Mouse (Mus musculus): ENCODE results near the gene Hoxb6.

Hoxb6 gene

DNA sequence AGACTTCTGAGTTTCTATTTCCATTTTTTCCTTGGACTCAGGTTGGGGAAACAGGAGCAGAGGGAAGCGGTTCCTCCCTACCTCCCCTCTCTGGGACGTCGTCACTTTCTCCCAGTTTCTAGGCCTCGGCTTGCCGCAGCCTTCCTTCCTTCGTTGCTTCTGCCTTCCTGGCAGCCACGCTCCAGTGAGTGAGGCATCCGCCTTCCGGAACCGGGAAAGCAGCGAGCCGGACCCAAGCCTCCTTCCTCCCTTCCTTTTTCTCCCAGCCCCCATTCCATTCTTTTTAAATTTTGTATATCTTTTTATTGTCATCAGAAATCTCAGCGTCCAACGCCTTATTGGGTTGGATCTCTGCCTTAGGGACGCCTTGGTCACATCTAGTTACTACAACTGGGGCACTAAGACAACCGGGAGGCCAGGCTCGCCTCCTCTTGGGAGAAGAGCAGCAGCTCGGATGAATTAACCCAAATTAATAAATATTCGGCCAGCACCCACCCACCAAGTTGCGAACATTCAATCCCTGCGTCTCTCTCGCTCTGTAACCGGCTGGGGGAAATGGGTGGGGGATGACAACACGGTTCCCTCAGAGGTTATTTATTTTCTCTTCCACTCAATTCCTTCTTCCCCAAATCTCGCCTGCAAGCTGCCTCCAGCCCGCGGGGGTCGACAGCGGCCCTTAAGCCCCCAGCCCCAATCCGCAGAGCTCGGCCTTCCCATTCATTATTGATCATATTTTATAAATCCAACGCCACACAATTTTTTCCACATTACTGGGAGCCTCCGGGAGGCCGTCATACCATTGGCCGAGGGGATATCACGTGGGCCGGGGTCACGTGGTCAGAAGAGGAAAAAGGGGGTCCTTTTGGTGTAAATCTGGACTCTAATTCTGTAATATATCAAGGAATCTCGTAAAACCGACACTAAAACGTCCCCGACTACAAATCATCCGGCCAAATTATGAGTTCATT is 6.2 kb upstream of the Hoxb6 start, which contains the start of gene Hoxb7:
Gene Hoxb7, plus strand, starts transcription at position 853 of the 968 bp plus-strand sequence.
- DNase-seq (ENCODE audit: low spot score in 2 of 2): no peak

DNA sequence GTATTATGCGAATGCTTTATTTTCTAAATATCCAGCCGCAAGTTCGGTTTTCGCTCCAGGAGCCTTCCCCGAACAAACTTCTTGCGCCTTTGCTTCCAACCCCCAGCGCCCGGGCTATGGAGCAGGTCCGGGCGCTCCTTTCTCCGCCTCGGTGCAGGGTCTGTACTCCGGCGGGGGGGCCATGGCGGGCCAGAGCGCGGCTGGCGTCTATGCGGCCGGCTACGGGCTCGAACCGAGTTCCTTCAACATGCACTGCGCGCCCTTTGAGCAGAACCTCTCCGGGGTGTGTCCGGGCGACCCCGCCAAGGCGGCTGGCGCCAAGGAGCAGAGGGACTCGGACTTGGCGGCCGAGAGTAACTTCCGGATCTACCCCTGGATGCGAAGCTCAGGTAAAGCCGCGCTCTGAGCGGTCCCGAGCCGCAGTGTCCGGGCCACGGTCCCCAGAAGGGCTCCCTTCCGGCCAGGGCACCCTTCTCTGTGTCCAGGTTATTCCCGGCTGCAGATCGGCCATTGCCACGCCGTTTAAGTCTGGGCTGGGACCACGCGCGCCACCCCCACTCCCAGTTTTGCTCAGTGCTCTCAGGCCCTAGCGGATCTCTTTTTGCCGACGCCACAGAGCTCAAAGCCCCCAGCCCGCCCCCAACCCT is 5.4 kb upstream of the Hoxb6 start:
- no peak for DNase-seq (ENCODE audit: low spot score in 2 of 2)

DNA sequence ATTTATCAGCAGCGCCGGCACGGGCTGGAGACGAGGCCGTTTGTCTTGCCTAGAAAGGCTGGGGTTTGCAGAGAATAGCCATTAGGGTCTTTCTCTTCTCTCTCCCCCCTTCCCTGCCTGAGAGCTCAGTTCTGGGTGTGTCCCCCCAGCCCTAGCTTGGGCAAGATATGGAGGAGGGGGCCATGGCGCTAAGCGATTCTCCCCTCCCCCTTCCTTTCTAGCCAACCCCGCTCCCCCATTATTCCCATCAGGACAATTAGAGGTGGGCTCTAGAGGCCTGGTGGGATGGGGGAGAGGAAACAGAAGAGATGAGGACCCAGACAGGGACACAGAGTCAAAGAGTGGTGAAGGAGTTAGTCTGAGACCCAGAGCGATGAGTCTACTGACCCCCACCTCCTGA is 4.9 kb upstream of the Hoxb6 start:
- DNase-seq (ENCODE audit: low spot score in 2 of 2): no peak

DNA sequence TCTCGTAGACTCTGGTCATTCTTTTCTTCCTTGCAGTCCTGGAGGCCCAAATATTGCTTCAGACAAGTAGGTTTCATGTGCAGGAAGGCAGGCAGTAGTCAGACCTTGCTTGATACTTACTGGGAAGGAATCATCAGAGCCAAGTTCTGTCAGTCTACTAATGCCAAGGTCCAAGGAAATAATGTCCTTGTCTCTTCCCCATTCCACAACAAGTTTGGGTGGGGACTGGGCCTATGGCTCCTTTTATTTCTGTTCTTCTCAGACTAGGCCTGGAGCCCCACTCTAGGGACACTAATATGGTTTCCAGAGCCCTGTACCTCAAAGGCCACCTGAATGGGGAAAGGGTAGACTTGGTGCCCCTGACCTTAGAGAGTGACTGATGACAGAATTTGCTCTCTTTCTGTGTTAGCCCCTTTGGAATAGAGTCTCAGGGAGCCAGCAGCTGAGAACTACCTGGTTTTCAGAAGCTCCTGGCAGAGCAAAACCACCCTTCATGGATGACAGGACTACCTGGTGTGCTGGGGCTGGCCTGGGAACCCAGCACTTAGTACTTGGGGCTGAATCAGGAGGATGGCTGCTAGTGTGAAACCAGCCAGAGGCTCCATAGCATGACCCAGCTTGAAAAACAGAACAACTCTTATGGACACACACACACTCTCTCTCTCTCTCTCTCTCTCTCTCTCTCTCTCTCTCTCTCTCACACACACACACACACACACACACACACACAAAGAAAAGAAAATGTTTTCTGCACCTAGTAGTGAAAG is 3.6 kb upstream of the Hoxb6 start:
- no peak for DNase-seq (ENCODE audit: low spot score in 2 of 2)

DNA sequence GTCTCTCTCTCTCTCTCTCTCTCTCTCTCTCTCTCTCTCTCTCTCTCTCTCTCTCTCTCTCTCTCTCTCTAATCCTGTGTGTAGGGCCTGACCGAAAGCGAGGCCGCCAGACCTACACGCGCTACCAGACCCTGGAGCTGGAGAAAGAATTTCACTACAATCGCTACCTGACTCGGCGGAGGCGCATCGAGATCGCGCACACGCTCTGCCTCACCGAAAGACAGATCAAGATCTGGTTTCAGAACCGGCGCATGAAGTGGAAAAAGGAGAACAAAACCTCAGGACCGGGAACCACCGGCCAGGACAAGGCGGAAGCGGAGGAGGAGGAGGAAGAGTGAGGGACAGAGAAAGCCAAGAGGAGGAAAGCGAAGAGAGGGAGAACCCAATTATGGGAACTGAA is 3.0 kb upstream of the Hoxb6 start:
- no peak for DNase-seq (ENCODE audit: low spot score in 2 of 2)

DNA sequence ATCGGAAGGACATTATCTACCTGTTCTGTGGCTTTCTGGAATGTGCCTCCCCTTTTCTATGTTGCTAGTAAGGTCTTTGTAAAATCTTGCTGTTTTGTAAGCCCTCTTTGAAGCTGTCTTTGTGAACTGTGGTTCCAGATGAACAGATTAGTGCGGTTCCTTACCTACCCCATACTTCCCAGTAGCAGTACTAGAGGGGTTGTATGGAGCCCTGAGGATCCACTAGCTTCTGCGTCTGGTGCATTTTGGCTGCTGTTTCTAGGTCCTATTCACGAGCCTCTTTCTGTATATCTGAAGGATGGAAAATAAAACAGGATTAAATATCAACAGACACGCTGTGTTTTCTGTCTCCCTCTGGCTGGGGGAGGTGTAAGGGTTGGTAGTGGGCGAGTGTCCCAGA is 2.4 kb upstream of the Hoxb6 start:
- DNase-seq (ENCODE audit: low spot score in 2 of 2): no peak

DNA sequence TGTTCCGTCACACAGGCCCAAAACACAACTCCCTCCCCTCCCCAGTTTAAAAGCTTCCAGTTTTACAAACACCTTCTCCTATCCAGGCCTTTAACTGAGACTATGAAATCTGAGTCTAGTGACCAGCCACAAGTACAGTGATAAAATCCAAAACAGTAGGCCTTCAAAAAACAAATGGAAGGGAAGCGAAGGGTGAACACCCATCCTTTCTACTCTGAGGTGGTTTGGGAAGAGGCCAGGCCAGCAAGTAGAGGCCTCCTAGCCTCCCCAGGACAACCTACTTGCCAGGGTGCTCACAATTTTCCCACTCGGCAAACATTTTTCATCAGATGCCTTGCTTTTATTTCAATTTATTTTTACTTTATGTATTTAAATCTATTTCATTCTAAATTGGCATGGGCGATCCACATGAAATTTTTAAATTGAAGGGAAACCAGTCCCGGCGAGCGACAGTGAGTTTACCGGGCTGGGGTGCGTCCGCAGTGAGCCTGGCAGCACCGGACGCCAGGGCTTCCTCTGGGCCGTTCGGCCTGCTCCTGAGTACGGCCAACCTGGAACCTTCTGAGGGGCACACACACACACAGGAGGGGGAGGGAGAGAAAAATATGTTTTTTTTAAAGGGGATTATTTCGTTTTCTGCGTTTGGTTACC is 1.4 kb upstream of the Hoxb6 start:
- DNase-seq (ENCODE audit: low spot score in 2 of 2): no peak

DNA sequence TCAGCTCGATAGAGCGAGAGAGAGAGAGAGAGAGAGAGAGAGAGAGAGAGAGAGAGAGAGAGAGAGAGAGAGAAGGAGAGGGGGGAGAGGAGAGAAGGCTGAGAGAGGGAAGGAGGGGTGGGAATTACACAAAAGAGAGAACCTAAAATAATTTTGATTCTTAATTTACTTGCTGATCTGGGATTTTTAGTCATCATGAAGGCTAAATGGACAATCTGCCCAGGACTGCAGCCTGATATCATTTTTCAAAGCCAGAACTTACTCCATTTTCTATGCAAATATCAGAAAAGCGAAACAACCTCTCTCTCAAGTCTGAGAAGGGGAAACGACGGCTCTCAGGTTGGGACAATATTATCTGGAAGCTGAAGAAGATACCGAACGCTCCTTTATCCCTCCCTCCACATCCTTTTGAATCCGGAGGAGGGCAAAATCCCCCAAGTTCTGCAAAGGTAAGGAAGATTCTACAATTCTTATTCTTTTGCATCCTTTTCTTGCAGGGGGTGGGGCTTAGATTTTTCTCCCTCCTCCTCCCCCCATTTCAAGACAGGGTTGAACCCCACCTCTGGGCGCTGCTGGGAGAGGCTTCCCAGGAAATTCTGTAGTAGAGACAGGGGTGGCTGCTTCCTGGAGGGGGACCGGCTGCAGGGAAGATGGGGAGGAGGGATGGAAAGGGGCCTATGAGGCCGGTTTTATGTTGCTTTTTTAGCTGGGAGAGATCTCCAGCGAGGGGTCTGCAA is 457 bp downstream of the Hoxb6 start:
- no peak for DNase-seq (ENCODE audit: low spot score in 2 of 2)

DNA sequence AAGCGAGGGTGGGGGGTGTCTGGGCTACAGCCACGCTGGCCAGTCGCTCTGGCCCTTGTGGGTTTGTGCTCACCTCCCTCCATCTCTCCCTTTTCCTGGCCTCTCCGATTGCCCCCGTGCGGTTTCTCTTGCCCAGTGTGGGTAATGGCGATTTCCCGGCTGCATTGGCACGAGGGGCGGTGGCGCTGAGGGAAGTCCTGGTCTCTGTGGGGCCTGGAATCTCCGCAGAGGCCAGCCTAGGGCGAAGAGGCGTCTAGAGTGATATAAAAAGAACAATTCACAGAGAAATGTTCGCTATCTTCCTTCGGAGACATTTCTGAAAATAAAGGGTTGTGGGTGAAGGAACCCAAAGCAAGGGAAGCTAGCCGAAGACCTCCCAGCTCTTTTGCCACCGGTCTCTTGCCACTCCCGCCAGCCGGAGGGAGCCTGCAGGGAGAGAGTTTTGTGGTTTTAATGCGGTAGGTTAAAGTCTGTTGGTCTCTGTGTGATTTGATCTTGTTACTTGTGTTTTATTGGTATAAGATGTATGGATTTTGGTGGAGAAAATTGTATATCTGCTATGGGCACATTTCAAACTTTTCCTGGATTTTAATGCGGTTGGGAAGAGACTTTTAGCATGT is 1.1 kb downstream of the Hoxb6 start:
- DNase-seq (ENCODE audit: low spot score in 2 of 2): no peak

DNA sequence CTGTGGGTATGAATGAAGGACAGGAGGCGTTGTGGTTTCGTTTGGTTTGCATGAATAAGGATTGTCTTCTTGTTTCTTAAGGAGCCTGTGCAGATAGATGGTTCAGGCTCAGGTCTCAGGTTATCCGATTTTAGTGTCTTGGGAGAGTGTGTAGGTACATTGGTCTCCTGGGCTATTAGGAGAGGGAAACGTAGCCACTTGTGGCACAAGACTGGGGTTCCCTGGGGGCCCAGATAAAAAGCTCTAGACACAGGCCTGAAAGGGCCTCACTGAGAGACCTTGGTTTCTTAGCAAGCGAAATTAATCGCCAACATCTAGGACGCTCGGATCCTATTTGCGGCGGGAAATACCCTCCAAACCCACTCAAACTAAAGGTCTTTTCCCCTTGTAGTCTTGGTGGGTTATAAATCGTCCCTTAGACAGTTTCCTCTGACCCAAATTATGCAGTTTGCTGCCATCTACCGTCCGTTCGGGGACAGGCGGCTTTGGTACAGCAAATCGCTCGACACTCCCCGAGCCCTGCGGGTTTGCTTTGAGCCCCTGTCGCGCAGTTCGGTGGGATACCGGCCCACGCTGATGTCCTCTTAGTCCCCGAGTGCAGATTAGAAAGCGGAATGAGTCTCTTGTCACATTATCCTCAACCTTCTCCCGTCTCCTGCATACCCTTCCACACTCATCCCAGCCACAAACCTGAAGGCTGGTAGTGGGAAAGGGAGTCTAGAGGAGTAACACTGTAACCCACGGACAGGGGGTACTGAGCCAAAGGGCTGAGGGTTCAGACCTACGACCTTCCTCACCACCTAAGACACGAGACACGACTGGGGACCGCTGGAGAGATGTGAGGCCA is 2.2 kb downstream of the Hoxb6 start:
- no peak for DNase-seq (ENCODE audit: low spot score in 2 of 2)

DNA sequence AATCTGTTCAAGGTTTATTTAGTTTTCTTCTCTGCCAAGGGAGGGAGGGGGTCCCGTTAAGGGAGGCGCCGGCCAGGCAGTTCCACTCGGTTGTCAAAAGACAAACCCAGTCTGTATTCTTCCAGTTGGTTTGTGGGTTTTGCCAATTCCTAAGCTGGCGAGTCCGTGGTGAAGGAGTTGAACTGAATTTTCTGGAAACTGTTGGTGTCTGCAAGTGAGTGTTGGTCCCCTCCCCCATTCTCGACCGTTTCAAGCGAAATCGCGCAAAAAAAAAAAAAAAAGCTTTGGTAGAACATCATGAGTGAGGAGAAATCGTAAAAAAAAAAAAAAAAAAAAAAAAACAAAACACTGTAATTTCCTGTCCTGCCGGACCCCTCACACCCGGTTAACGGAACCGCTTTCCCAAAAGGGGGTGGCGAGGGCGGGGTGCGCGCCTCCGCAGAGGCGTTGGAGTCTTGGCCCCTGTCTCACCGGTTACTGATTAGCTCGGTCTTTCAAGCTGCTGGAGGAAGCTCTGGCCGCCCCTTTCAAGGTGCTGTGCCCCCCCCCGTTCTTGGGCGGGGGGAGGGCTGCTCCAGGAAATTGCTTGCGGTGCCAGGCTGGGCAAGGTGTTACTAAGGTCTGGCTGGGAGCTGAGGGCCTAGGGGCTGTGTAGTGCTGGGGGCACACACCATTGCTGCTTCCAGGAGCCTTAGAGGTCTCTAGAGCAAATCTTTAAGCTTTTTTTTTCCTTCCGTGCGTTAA is 3.0 kb downstream of the Hoxb6 start:
- no peak for DNase-seq (ENCODE audit: low spot score in 2 of 2)

DNA sequence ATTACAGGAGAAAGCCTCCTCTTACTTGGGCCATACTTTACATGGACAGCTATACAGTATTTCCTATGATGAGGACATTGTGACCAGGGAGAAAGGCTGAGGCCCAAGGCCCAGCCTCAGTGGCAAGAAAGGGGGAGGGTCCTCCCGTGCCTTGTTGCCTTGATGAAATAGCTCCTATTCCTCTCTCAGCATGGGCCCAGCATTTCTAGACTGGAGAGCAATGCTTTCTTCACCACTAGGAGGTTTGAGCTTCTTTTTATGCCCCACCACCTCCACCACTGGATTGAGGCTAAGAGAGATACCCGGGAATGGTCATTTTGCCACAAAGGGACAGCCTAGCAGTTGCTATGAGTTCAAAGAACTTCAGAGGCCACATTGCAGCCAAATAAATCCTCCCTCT is 4.7 kb downstream of the Hoxb6 start:
- no peak for DNase-seq (ENCODE audit: low spot score in 2 of 2)

DNA sequence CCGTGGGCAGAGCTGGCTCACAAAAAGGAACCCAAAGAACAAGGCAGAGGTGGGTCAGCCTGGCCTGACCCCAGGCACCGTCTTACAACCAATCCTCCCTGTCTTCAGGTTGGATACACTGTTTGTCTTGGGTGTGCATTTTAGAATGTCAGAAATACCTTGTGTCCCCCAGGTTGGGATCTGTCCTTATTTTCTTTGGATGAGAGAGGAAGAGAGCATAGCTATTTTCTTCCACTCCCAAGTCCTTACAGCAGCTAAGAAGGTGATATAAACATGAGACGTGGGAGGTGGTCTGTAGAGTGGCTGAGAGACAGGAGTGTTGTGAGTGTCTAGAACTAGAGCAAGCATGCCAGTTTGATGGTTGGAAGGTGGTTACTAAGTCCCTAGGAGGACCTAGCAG is 5.2 kb downstream of the Hoxb6 start:
- no peak for DNase-seq (ENCODE audit: low spot score in 2 of 2)

DNA sequence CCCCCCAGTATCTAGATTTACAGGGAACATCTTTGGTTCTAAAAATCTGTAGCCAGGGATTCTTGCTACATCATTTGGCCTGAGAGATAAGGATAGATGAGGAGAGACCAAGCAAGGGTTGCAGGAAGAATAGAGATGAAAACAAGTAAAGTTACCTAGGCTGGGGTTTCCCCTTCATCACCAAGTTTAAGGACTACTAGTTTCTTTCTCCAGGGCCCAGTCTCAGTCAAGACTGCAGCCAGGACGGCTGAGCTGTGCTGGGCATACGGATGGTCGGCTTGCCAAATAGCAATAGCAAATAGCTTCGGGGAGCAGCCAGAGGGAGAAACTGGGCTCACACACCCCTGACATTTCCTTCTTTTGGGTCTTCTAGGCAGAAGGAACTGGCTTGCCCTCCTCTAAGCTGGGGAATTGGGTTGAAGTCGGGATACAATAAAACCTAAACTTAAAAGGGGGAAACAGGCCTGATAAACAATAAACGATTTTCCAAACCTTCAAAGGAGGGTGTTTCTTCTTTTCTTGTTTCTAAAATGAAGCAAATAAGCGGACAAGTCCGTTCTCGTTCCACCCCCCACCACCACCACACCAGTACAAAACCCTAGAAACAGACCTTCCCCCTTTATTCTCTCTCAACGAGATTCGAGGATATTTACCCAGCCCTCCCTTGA is 5.8 kb downstream of the Hoxb6 start:
- DNase-seq (ENCODE audit: low spot score in 2 of 2): no peak

DNA sequence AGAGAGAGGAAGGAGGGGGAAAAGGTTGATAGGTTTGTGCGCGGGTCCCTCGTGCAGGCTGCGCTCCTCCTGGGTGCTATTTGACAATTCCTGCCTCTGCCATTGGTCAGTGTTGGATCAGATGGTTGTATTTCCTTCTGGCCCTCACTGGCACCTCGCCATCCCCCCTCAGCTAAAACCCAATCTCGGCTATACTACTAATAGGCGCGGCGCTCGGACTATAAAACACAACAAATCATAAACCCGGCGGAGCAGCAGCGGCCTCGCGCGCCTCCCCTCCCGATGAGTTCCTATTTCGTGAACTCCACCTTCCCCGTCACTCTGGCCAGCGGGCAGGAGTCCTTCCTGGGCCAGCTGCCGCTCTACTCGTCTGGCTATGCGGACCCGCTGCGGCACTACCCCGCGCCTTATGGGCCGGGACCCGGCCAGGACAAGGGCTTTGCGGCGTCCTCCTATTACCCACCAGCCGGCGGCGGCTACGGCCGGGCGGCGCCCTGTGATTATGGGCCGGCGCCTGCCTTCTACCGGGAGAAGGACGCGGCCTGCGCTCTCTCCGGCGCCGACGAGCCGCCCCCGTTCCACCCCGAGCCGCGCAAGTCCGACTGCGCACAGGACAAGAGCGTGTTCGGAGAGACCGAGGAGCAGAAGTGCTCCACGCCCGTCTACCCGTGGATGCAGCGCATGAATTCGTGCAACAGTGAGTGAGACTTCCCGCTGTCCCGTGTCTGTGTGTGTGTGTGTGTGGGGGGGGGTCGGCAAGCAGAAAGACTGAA is 6.8 kb downstream of the Hoxb6 start:
- no peak for DNase-seq (ENCODE audit: low spot score in 2 of 2)

DNA sequence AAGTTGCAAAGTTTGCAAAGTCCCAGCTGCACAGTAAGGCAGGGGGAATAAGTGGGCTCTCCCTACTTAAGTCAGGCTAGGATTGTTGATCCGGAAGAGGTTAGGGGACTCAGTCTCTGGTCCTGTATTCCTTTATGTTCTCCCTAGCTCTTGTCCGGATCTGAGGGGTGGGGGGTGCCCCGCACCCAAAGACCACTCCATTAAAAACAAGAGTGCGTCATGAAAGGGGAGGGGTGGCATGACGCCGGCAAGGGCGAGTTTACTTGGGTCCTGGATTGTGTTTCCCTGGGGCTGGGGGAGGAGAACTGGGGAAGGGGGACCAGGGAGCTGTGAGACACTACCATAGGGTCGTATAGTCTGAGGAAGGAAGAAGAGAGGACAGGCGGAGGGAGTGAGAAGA is 7.5 kb downstream of the Hoxb6 start:
- no peak for DNase-seq (ENCODE audit: low spot score in 2 of 2)

DNA sequence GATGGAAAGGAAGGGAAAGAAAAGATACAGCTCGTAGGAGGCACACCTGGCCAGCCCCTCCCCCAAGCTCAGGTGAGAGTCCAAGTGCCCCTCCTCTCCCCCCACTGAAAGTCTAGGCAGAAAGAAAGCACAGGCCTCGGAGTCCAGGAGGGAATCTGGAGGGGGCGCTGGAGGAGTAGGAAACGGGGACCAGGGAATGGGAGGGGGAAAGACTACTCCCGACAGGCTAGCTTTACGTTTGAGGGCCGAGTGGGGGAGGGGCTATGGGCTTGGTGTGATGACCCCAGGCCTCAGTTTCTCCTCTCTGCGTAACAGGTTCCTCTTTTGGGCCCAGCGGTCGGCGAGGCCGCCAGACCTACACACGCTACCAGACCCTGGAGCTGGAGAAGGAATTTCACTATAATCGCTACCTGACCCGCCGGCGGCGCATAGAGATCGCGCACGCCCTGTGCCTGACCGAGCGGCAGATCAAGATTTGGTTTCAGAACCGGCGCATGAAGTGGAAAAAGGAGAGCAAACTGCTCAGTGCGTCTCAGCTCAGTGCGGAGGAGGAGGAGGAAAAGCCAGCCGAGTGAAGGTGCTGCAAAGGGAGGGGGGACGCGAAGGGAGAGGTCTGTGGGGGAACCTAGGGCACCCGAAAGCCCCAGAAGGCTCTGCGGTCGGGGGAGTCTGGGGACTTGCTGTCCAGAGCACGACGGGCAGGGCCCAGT is 8.2 kb downstream of the Hoxb6 start:
- no peak for DNase-seq (ENCODE audit: low spot score in 2 of 2)

Measured in right cerebral cortex, postnatal 36 days (tissue).